Mouse (Mus musculus): ENCODE data around the gene Sema4b.

Sema4b gene

GRCm38 (mm10) chr7:80186531-80187296, at the start of gene Sema4b:
Sema4b (plus strand) TSS chr7:80186841.
- peak; percentile 83 for DNase-seq (ENCODE audit: low read depth)

GRCm38 (mm10) chr7:80138375-80138774, 48.3 kb upstream of the Sema4b start:
- no peak for DNase-seq (ENCODE audit: low read depth)

GRCm38 (mm10) chr7:80140815-80141214, 45.8 kb upstream of the Sema4b start:
- peak; percentile 91 for DNase-seq (ENCODE audit: low read depth)

- no peak for DNase-seq (ENCODE audit: low read depth)
These were observed 43.0 kb upstream of the Sema4b start for GRCm38 (mm10) chr7:80143331-80144273.

DNA sequence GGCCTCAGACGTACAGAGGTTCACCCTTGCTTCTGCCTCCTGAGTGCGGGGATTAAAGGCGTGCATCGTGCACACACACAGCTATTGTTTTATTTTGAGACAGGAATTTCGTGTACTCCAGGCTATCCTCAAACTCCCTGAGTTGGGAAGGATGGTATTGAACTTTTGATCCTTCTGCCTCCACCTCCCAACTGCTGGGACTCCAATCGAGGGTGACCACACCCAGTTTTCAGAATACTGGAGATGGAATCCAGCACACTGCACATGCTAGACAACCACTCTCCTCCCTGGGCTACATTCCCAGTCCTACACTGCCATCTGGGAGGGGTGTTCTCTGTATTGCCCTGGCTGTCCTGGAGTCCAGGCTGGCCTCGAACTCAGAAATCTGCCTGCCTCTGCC, 41.9 kb upstream of the Sema4b start:
- DNase-seq (ENCODE audit: low read depth) = no peak

DNA sequence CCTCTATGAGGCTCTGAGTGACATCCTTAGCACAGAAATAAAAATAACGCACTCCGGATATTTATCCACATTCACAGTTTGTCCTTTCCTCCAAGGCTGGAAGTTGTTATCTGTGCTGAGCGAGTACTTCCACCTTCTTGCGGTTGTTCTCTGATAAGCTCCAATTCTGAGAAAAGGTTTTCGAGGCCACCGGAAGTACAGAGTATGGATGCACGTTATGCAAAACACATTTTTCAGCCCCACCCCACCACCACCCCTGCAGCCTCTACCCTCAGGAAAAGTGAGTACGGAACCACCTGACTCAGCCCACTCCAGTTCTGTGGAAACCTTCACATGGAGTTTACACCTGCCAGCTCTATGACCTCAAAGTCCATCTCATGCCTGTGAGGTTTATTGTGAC, 40.6 kb upstream of the Sema4b start:
- no peak for DNase-seq (ENCODE audit: low read depth)

GRCm38 (mm10) chr7:80149356-80149755, 37.3 kb upstream of the Sema4b start:
- DNase-seq (ENCODE audit: low read depth) = no peak

DNA sequence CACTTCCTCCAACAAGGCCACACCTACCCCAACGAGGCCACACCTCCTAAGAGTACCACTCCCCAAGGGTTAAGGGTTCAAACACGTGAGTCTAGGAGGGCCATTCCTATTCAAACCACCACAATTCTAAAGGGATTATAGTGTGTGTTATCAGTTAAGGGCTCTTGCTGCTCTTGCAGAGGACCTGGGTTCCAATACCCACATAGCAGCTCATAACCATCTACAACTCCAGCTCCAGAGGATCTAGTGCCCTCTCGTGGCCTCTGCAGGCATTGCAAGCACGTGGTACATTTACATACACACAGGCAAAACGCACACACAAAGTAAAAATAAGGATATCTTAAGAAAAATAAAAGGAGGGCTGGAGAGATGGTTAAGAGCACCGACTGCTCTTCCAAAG, 34.5 kb upstream of the Sema4b start:
- peak; percentile 48 for DNase-seq (ENCODE audit: low read depth)

DNA sequence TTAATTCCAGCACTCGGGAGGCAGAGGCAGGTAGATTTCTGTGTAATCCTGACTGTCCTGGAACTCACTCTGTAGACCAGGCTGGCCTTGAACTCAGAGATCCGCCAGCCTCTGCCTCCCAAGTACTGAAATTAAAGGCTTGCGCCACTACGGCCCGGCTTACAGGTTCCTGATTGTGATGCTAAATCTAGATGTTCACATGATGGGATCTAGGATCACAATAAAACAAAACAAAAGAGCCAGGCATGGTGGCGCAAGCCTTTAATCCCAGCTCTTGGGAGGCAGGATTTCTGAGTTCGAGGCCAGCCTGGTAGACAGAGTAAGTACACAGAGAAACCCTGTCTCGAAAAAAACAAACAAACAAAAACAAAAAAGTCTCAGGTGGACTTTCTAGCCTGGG, 33.9 kb upstream of the Sema4b start:
- DNase-seq (ENCODE audit: low read depth) = no peak

- DNase-seq (ENCODE audit: low read depth) = no peak
These were observed 32.0 kb upstream of the Sema4b start for GRCm38 (mm10) chr7:80154689-80155088.

DNA sequence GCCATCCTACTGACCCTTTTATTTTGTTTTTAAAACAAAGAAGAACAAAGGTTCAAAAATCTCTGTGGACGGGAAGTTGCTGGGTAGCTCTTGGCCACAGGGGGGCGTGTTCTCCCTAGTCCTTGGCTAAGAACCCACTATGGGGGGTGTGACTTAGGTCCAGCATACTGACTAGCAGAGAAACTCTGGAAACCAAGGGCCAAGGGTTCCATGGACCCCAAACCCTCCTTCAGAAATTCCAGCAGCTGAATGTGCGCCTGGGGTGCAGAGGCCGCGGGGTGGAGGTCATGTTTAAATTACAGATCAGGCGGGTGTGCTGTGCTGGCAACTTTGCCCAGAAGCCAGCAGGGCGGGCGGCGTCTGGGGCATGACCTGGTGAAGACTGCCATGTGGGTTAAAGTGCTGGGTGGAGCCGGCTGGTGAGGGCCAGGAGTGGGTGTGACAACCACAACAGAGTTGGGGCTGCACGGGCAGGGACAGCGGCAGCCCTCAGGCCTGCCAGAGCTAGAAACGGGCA, 29.9 kb upstream of the Sema4b start:
- DNase-seq (ENCODE audit: low read depth) = peak; percentile 68

DNA sequence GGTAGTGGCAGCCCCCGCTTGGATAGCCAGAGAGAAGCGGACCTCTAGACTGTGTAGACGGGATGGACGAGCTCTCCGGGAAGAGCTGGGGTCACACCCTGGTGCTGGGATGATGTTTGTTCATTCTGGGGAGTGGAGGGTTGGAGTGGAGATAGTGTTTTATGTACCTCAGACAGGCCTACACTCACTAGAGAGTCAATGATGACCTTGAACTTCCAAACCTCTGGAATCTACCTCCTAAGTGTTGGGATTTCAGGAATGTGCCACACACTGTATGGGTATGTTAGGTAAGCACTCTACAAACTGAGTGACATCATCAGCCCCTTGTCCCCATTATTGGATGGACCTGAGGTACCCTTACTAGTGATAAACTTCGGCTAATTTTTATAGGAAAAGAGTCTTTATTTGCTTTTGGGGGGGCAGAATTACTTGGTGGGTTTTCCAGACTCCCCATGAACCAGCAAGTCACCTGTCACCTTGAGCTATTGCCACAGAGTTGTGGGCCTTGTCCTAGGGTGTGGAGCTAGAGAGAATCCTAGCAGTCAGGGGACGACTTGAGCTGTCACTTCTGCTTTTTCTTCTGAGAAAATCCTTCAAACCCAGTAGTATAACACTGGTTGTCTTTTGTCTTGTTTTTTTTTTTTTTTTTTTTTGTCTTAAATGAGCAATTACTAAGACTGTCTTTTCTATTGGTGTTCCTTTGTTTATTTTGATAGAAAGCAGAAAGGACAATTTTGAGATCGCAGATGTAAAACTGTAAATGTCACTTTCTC, 28.0 kb upstream of the Sema4b start:
- DNase-seq (ENCODE audit: low read depth) = no peak

DNA sequence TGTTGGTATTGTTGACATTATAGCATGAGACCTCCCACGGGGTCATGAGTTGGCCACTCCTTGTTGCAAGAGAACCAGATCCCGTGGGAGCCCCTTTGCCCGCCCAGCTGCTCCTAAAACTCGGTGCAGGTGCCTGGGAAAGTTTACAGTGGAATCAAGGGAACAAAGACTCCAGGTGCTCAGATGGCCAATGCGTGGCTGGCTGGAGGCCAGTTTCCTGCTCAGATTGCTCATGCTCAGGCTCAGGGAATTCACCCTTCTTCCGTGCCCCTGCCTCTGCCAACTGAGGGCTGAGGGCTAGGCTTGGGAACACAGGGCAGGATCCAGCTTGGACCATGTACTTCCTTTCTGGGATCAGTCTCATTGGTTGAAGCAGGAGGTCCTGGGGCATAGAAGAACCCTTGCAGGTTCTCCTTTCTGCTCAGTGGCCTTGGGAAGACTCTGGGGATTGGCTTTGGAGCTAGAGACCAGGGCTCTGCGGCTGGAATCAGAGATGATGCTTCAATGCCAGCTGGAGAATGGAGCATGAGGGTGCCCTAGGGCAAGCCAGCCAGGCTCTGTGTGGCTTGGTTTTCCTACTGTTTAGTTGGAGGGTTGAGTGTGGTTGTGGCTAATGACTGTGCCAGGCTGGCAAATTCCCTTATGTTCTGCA, 26.2 kb upstream of the Sema4b start:
- peak; percentile 27 for DNase-seq (ENCODE audit: low read depth)

DNA sequence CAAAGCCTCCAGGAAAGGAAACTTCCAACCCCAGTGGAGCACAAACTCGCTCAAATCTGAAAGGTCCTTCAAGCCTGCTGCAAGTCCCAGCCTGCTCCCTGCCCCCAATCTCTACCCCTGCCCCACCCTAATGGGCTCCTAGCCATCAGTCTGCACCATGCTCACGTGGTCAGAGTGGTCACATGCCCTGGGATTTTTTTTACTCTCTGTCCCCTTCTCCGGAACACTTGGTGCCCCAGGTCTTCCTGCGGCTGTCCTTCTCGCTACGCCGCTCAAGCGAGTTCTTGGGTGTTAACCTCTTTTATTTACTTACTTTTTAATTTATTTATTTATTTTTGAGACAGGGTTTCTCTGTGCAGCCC, 25.7 kb upstream of the Sema4b start:
- peak; percentile 61 for DNase-seq (ENCODE audit: low read depth)

DNA sequence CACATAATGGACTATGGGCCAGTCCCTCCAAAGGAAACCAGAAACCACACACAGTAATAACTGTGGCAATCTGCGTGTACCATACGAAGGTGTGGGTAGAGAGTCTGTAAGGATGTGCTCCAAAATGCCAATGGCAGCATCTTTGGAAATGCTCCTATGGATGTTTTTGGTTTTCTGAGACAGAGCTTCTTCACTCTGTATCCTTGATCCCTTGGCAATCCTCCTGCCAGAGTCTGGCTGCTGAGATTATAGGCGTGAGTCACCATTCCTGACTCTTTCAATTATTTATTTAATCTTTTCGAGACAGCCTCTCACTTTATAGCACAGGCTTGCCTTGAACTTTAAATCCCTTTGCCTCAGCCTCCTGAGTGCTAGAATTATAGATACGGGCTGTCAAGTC, 21.2 kb upstream of the Sema4b start:
- peak; percentile 91 for DNase-seq (ENCODE audit: low read depth)

- peak; percentile 91 for DNase-seq (ENCODE audit: low read depth)
These were observed 19.9 kb upstream of the Sema4b start for GRCm38 (mm10) chr7:80166740-80167139.

DNA sequence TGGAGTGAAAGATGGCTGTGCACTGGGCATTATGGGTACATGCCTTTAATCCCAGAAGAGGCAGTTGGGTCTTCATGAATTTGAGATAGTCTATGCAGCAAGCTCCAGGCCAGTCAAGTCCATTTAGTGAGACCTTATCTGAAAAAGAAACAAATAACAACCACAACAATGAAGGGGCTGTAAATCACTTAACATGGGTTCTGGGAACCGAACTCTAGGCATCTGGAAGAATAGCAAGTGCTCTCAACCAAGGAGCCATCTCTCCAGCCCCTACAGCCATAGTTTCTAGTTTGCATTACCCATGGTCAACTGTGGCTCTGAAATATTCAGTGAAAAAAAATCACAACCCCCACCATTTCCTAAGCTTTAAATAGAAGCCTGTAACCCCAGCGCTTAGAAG, 16.8 kb upstream of the Sema4b start:
- DNase-seq (ENCODE audit: low read depth) = no peak

DNA sequence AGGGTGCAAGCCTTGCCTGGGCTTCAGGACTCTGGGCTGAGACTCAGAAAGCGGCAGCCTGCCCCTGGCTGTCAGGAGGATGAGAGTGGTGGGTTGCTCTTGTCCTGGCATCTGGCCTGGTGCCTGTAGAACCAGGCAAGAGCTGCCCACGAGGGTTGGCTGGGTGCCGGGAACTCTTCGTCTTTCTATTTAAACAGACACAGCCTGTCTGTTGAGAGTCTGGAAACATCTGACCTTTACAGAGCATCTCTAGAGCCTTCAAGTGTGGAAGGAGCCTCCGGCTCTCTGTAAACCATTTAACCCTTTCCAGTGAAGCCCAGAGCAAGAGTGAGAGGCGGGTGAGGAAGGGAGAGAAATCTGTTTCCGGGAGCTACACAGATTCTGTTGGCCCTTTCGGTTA, 15.3 kb upstream of the Sema4b start:
- peak; percentile 49 for DNase-seq (ENCODE audit: low read depth)

- no peak for DNase-seq (ENCODE audit: low read depth)
These were observed 14.3 kb upstream of the Sema4b start for GRCm38 (mm10) chr7:80172069-80172956.

- no peak for DNase-seq (ENCODE audit: low read depth)
These were observed 10.5 kb upstream of the Sema4b start for GRCm38 (mm10) chr7:80176159-80176558.

- DNase-seq (ENCODE audit: low read depth) = no peak
These were observed 9.2 kb upstream of the Sema4b start for GRCm38 (mm10) chr7:80177438-80177837.
